Mouse (Mus musculus) cerebellum, adult 2 months (tissue): Measurements from ENCODE around the gene Creld1.

Experiments
- CTCF ChIP-seq: fragments of 200-500 bp; IDR thresholded peaks from 2 replicates; pipeline ENCODE4 v1.5.1; 2011; ENCODE audit warnings: low read depth, mild to moderate bottlenecking, control low read depth, low read length, moderate library complexity, borderline replicate concordance; ENCODE audit not compliant: insufficient read depth
- POLR2A ChIP-seq: fragments of 200-500 bp; IDR thresholded peaks from 2 replicates; pipeline ENCODE4 v1.6.1; 2011; ENCODE audit warnings: low read length, control low read depth, borderline replicate concordance; ENCODE audit not compliant: insufficient read depth

DNA sequence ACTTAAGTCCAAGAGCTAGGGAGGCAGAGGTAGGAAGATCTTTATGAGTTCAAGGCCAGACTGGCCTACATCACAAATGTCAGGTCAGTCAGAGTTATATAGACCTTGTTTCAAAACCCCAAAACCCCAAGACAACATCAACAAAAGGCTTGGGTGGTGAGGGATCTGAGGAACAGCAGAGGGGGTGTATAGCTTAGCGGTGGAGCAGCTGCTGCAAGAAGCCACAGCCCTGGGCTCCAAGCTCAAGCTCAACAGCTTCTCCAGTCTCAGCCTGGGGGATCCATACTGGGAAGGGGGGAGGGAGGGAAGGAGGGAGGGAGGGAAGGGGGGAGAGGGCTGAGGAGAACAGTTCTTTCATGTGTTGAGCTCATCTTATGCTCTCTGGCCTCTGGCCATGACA, 22.6 kb downstream of the Creld1 start:
- no peak for TF ChIP-seq CTCF
- no peak for TF ChIP-seq POLR2A
